Mouse (Mus musculus) liver, embryonic 13.5 days (tissue): ENCODE measurements around the gene Tmtc1. TPM values are rescaled to one million over a fixed set of nuclear protein-coding genes. Genes with fewer than 3 reads are reported as not detected.

Experiments
- ATAC-seq: fragments of 200-750 bp; cut with Nextera tagmentation; 2 replicates; pipeline ENCODE4 v1.8.0; 2017; ENCODE audit warnings: low read depth, mild to moderate bottlenecking, moderate number of reproducible peaks, moderate library complexity
- DNase-seq: peaks from one replicate; pipeline ENCODE4 v3.0.0; 2022
- H3K27ac ChIP-seq: fragments of 300-500 bp; sonication (generic); 2 replicates; pipeline ENCODE4 v1.5.1; 2015; ENCODE audit warnings: moderate library complexity, mild to moderate bottlenecking, inconsistent platforms
- H3K27me3 ChIP-seq: fragments of 300-500 bp; sonication (generic); 2 replicates; pipeline ENCODE4 v1.6.1; 2015; ENCODE audit warnings: mild to moderate bottlenecking, inconsistent platforms
- H3K36me3 ChIP-seq: fragments of 300-500 bp; sonication (generic); 2 replicates; pipeline ENCODE4 v1.6.1; 2015; ENCODE audit warnings: mild to moderate bottlenecking, inconsistent platforms
- H3K4me1 ChIP-seq: fragments of 300-500 bp; sonication (generic); replicated peaks from 2 replicates; pipeline ENCODE4 v1.6.1; 2015; ENCODE audit warnings: inconsistent platforms
- H3K4me2 ChIP-seq: fragments of 300-500 bp; sonication (generic); 2 replicates; pipeline ENCODE4 v1.6.1; 2015; ENCODE audit warnings: inconsistent platforms, mild to moderate bottlenecking, moderate library complexity
- H3K4me3 ChIP-seq: fragments of 300-500 bp; sonication (generic); replicated peaks from 2 replicates; pipeline ENCODE4 v1.5.1; 2015; ENCODE audit warnings: mild to moderate bottlenecking, inconsistent platforms
- H3K9ac ChIP-seq: fragments of 300-500 bp; sonication (generic); 2 replicates; pipeline ENCODE4 v1.6.1; 2015; ENCODE audit warnings: mild to moderate bottlenecking, inconsistent platforms
- H3K9me3 ChIP-seq: fragments of 300-500 bp; sonication (generic); replicated peaks from 2 replicates; pipeline ENCODE4 v1.6.1; 2016; ENCODE audit warnings: inconsistent platforms
- whole genome bisulfite sequencing: fragments of 180-500 bp; shearing (Covaris S2); methylation state at CpG from one replicate; pipeline ENCODE4 v1.1.7; 2015; ENCODE audit not compliant: insufficient replicate concordance; 5-methylcytosine and 5-hydroxymethylcytosine counted together
- polyA plus RNA-seq: library from polyadenylated mRNA; unstranded; fragments of >200 nt; fragmentation: Nextera tagmentation; extraction: Ambion mirVana; gene quantifications from 2 replicates; pipeline ENCODE4 v1.2.1, GENCODE M21; 2015

Gene Tmtc1
- polyA plus RNA-seq, 1 experiment from 2014 or later: 0.10 TPM

DNA sequence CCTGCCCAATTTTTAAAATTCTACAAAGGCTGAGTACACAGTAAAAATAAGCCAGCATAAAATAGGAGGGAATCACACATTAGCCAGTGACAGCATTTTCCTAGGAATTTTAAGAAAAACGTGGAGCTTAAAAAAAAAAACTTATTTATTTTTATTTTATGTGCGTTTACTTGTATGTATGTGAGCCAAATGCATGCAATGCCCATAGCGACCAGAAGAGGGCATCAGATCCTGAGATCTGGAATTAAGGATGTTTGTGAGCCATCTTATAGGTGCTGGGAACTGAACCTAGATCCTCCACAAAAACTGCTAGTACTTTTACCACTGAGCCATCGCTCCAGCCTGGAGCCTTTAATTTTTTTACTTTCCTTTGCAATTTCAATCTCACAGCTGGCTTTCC, 11.3 kb upstream of the Tmtc1 start:
- H3K9ac ChIP-seq: no peak overlapping the region
- no peaks in the 10 kb centered on the region for H3K36me3 ChIP-seq
- no peaks in the 10 kb centered on the region for H3K4me1 ChIP-seq
- no peak overlapping the region for H3K4me2 ChIP-seq
- H3K27me3 ChIP-seq: no peaks in the 10 kb centered on the region; the same call in 1 of the 2 replicates
- H3K9me3 ChIP-seq: 0 out of 2 replicates have a peak, but pooled peaks cover 4% of the 10 kb centered on the region
- WGBS: 54% methylated on average over 4 of the region's 4 CpGs
- H3K4me3 ChIP-seq: no peak overlapping the region
- no peak overlapping the region for H3K27ac ChIP-seq
- DNase-seq (no peak), ATAC-seq (no peak)

DNA sequence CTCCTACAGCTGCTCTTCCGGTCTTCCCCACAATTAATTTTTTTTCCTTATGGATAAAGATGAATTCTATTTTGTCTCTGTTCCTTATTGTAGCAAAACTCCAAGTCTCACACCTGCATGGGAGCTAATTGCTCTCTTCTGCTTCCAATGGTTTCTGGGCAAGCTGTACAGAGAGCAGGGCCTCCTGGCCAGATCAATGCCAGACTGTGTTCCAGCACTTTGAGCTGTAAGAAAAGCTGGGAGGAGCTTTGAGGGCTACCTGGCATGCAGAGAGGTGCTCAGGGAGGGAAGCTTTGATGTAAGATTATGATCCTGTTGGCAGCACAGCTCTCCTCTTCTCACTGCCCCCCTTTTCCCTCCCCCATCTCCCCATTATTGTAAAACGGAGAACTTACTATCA, 10.6 kb upstream of the Tmtc1 start:
- H3K36me3 ChIP-seq: no peaks in the 10 kb centered on the region
- no peak for DNase-seq

DNA sequence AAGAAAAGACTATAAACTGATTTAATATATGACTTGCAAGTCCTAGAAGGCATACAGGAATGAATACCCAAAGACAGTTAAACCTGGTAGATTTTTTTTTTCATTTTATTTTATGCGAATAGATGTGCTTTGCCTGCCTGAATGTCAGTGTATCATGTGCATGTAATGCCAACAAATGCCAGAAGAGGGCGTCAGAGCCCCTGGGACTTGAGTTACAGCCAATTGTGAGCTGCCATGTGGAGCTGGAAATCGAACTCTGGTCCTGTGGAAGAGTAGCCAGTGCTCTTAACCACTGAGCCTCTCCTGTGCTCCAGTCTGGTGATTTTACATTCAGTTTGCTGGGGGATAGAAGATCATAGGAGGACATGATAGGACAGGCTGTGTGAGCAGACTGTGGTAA, 4.0 kb upstream of the Tmtc1 start:
- Histone ChIP-seq H3K36me3 (no peaks in the 10 kb centered on the region), H3K9me3 (no peaks in the 10 kb centered on the region; the same call in 1 of the 2 replicates), H3K27ac (no peak overlapping the region), H3K4me2 (no peak overlapping the region), H3K4me1 (peaks cover 16% of the 10 kb centered on the region), H3K9ac (no peak overlapping the region), H3K27me3 (peaks cover 40% of the 10 kb centered on the region), H3K4me3 (no peak overlapping the region)
- DNase-seq (no peak), ATAC-seq (no peak)
- 40% methylated on average over 3 of the region's 3 CpGs for WGBS

More for the DNA sequence above, 10.6 kb upstream of the Tmtc1 start:
- H3K27ac ChIP-seq: no peak overlapping the region
- no peaks in the 10 kb centered on the region; the same call in 1 of the 2 replicates for H3K27me3 ChIP-seq
- no peak overlapping the region for H3K9ac ChIP-seq
- no peaks in the 10 kb centered on the region for H3K4me1 ChIP-seq
- no peak for ATAC-seq
- H3K4me3 ChIP-seq: no peak overlapping the region
- no peak overlapping the region for H3K4me2 ChIP-seq
- WGBS: 54% methylated on average over 2 of the region's 2 CpGs
- H3K9me3 ChIP-seq: 0 out of 2 replicates have a peak, but pooled peaks cover 4% of the 10 kb centered on the region

DNA sequence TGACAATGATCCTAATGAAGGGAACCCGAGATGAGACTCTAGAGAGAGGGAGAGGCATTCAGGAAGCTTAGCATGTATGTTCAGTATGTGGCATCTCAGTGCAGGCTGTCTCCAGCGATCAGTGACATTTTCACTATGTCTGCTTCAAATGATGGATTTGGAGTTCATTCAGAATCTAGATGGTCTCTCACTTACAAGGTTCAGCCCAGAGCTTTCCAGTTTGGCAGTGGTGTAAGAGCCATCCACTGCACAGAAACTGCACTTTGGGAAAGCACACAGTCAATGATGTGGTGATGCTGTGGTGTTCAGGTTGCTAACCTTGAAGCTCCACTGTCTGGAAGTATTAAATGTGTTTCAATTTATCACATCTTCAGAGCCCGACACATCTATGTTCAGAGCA, 1.9 kb upstream of the Tmtc1 start:
- H3K9ac ChIP-seq: no peak overlapping the region
- no peak for DNase-seq
- H3K27ac ChIP-seq: no peak overlapping the region
- peaks cover 25% of the 10 kb centered on the region for H3K4me1 ChIP-seq
- H3K9me3 ChIP-seq: no peaks in the 10 kb centered on the region; the same call in 1 of the 2 replicates
- H3K4me2 ChIP-seq: no peak overlapping the region
- WGBS: 48% methylated on average over 3 of the region's 3 CpGs
- ATAC-seq: no peak
- H3K36me3 ChIP-seq: no peaks in the 10 kb centered on the region
- peaks cover 60% of the 10 kb centered on the region for H3K27me3 ChIP-seq
- H3K4me3 ChIP-seq: no peak overlapping the region

DNA sequence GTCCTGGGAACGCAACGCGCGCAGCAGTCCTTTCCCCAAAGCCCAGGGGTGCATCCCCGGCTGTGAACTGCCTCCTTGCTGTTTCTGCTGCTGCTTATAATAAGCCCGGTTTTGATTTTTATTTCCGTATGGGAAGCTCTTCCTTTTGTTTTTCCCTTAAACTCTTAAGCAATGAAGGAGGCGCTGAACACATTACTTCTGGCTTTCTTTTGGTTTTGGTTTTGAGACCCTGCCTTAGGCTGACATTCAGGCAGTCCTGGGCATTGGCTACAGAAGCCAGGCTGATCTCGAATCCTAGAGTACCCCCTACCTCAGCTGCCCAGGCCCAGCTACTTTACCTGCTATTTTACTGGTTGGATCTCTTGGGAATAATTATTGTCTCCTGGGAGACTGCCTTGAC, 607 bp upstream of the Tmtc1 start:
- DNase-seq (no peak), ATAC-seq (no peak)
- H3K9me3 ChIP-seq: no peaks in the 10 kb centered on the region; the same call in 1 of the 2 replicates
- peaks cover 72% of the 10 kb centered on the region for H3K27me3 ChIP-seq
- no peak overlapping the region for H3K27ac ChIP-seq
- H3K36me3 ChIP-seq: no peaks in the 10 kb centered on the region
- H3K4me2 ChIP-seq: peak overlapping the region; percentile 77
- H3K4me3 ChIP-seq: peak overlapping the region; percentile 64
- peaks cover 25% of the 10 kb centered on the region for H3K4me1 ChIP-seq
- H3K9ac ChIP-seq: no peak overlapping the region
- WGBS: 3% methylated on average over 9 of the region's 9 CpGs

DNA sequence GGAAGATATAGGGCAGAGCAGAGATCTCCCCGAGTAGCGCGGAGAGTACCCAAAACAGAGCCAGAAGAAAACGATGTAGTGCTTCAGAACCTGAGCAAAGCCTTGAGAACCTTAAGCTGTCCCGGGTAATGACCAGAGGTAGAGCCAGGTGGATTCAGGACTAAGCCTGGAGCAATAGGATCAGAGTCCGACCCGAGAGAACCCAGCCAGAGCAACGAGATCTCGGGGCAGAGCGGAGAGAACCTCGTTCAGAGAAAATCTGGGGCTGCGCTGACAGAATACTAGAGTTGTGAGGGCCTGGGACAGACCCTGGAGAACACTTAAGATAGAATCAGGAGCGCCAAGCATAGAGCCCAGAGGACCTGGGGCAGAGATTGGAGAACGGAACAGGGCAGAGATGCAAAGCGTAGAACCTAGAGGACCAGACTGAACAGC, 881 bp downstream of the Tmtc1 start:
- DNase-seq (no peak), ATAC-seq (no peak)
- 6% methylated on average over 15 of the region's 15 CpGs for WGBS
- H3K27me3 ChIP-seq: peaks cover 77% of the 10 kb centered on the region
- H3K4me3 ChIP-seq: peak overlapping the region; percentile 64
- peaks cover 25% of the 10 kb centered on the region for H3K4me1 ChIP-seq
- no peaks in the 10 kb centered on the region; the same call in 1 of the 2 replicates for H3K9me3 ChIP-seq
- H3K4me2 ChIP-seq: peak overlapping the region; percentile 77
- no peak overlapping the region for H3K9ac ChIP-seq
- H3K27ac ChIP-seq: no peak overlapping the region
- no peaks in the 10 kb centered on the region for H3K36me3 ChIP-seq

DNA sequence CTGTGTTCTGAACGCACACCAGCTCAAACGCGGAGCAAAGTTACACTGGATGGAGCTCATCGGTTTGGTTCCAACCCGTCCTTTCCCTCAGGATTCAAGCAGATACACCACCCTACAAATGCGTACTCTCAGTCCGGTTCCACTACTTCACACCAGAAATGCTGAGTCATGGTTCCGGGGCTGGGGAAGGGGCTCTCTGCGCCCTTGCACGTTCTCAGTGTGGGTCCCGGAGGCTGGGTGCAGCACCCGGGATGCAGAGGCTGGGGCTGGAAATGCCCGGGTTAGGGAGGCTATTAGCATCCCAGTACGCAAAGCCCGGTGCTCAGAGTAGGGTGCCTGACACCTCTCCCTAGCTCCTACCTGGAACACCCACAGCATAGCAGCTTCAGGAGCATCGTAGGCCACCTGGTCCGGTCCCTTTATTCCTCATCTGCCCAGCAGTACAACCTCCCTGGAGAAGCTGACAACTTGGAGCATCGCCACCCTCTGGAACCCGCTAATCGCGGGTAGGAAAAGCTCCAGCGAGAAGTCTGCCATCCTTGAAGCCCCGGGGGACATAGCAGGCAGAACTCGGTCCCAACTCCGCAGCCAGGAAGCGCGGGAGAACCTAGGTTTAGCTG, 1.4 kb downstream of the Tmtc1 start:
- Histone ChIP-seq H3K4me3 (peak overlapping the region; percentile 64), H3K27me3 (peaks cover 77% of the 10 kb centered on the region), H3K9me3 (no peaks in the 10 kb centered on the region), H3K4me1 (peaks cover 25% of the 10 kb centered on the region), H3K27ac (no peak overlapping the region), H3K4me2 (peak overlapping the region; percentile 77), H3K9ac (no peak overlapping the region), H3K36me3 (no peaks in the 10 kb centered on the region)
- WGBS: 3% methylated on average over 27 of the region's 27 CpGs
- ATAC-seq (no peak), DNase-seq (no peak)

DNA sequence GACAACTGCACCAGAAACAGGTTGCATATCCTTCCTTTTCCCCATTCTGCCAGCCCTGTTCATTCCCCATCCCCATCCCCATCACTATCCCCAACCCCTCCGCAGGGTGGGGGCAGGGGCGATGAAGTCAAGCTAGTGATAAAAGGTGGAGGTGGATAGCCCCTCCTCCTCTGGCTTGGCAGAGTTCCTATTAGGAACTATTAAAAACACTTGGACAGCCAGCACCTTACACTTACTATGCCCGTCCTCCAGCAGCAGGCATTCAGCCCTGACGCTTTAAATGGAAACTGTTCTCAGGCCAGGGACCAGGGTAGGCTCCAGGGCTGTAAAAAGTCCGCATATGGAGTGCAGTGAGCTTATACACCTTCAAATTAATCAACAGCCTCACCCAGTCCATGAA, 2.3 kb downstream of the Tmtc1 start:
- Histone ChIP-seq H3K36me3 (no peaks in the 10 kb centered on the region), H3K4me3 (no peak overlapping the region), H3K9me3 (no peaks in the 10 kb centered on the region), H3K9ac (no peak overlapping the region), H3K27ac (no peak overlapping the region), H3K27me3 (peaks cover 74% of the 10 kb centered on the region), H3K4me1 (peaks cover 25% of the 10 kb centered on the region), H3K4me2 (no peak overlapping the region)
- DNase-seq (no peak), ATAC-seq (no peak)
- 20% methylated on average over 5 of the region's 5 CpGs for WGBS

DNA sequence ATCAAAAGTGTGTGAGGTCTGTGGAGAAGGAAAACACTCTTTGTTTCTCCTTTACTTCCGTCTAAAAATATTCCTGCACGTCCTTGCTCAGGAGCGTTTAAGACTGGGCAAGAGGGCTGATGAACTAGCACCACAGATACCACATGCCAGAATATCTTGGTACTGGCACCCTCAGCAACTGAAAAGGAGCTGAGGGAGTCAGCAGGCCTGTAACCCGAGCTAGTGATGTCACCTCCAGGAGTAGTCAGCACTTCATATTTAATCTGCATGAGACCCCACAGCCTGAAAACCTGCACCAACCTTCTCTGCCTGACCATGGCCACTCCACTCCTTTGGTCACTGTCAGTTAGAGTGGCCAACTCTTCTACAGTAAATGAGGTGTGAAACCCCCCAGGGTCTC, 5.1 kb downstream of the Tmtc1 start:
- H3K27me3 ChIP-seq: peaks cover 46% of the 10 kb centered on the region
- WGBS: 60% methylated on average over 4 of the region's 4 CpGs
- ATAC-seq (no peak), DNase-seq (no peak)
- no peak overlapping the region for H3K4me2 ChIP-seq
- H3K9me3 ChIP-seq: no peaks in the 10 kb centered on the region
- H3K9ac ChIP-seq: no peak overlapping the region
- no peak overlapping the region for H3K4me3 ChIP-seq
- H3K36me3 ChIP-seq: no peaks in the 10 kb centered on the region
- H3K27ac ChIP-seq: no peak overlapping the region
- peaks cover 23% of the 10 kb centered on the region for H3K4me1 ChIP-seq

DNA sequence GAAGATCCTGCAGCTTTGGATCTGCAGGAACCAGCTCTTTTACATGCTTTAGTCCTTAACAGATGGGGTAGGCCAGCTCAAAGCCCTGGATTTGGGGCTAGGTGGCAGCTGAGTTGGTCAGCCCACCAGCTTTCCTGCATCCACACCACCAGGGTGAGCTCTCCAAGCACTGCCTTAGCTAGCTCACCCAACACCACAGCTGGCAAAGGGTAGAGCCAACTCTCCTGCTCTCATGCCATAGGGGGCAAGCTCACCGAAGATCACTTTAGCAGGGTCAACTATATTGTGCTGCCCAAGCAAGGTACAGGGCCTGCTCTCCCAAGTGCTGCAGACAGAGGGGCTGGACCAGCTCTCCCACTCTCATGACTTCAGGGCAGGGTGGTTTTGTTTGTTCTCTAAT, 6.6 kb downstream of the Tmtc1 start:
- no peaks in the 10 kb centered on the region for H3K36me3 ChIP-seq
- peaks cover 8% of the 10 kb centered on the region for H3K4me1 ChIP-seq
- no peak overlapping the region for H3K4me2 ChIP-seq
- H3K27ac ChIP-seq: no peak overlapping the region
- ATAC-seq (no peak), DNase-seq (no peak)
- H3K27me3 ChIP-seq: peaks cover 31% of the 10 kb centered on the region
- H3K9ac ChIP-seq: no peak overlapping the region
- no peak overlapping the region for H3K4me3 ChIP-seq
- no peaks in the 10 kb centered on the region for H3K9me3 ChIP-seq
- whole genome bisulfite sequencing: 72% methylated on average over 1 of the region's 1 CpGs

DNA sequence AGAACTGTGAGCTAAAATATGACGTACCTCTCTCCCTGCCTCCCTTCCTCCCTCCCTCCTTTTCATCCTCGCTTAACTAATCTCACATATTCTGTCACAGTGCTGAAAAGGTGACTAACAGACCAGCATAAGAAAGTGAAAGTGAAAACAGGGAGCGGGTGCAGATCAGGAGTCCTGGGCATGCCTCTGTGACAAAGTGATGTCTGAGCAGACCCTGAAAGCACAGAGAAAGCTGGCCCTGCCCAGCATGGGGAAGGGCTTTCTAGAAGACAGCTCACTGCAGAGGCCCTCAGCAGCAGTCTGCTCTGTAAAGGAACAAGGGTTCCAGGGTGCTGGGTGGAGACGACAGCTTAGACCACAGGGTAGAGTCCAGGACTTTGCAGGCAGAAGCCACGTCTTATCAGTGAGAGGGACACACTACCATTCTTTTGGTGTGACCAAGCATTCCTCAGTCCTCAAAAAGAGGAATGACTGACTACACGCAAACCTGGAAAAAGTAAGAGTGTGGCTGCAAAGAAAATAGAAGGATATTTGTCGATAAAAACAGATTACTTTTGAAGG, 7.7 kb downstream of the Tmtc1 start:
- no peak for DNase-seq
- no peaks in the 10 kb centered on the region for H3K36me3 ChIP-seq
- no peak; the same call in 1 of the 2 replicates for ATAC-seq
- H3K4me2 ChIP-seq: peak overlapping the region; percentile 16; the same call in 1 of the 2 replicates
- H3K27me3 ChIP-seq: peaks cover 21% of the 10 kb centered on the region
- 46% methylated on average over 7 of the region's 7 CpGs for WGBS
- no peaks in the 10 kb centered on the region for H3K9me3 ChIP-seq
- H3K27ac ChIP-seq: no peak overlapping the region
- peaks cover 6% of the 10 kb centered on the region; the same call in 1 of the 2 replicates for H3K4me1 ChIP-seq
- H3K4me3 ChIP-seq: no peak overlapping the region
- no peak overlapping the region for H3K9ac ChIP-seq

DNA sequence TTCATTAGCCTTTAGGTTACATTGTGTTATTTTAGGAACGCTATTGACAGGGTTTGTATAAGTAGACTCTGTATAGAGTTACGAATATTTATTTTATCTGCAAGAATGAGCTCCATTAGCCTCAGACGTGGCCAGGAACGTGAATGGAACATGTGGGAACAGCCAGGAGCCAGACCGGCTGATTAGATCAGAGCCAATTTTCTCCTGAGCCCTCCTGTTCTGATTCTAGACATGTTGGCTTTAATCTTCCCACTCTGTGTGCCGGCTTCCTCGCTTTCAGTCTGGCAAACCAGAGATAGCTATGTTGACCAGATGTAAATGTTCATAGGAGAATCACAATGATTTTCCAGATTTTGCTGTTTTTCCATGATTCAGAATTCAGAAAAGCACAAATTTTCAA, 22.6 kb downstream of the Tmtc1 start:
- Histone ChIP-seq H3K27ac (no peak overlapping the region), H3K9me3 (no peaks in the 10 kb centered on the region), H3K4me1 (no peaks in the 10 kb centered on the region), H3K27me3 (no peaks in the 10 kb centered on the region), H3K4me3 (no peak overlapping the region), H3K4me2 (no peak overlapping the region), H3K9ac (no peak overlapping the region), H3K36me3 (no peaks in the 10 kb centered on the region)
- DNase-seq (no peak), ATAC-seq (no peak)
- WGBS: 66% methylated on average over 7 of the region's 7 CpGs
